Mouse (Mus musculus): ENCODE measurements around the gene Hoxc8. TPM values are rescaled to one million over a fixed set of nuclear protein-coding genes. Genes with fewer than 3 reads are reported as not detected.

Hoxc8 gene
- polyA plus RNA-seq, 1 experiment from 2014 or later = not detected

GRCm38 (mm10) chr15:102963671-102964640 lies 26.5 kb upstream of the Hoxc8 start:
- ATAC-seq = no peak
- H3K9me3 ChIP-seq (ENCODE audit: control insufficient read depth, low read length) = no peaks in the 10 kb centered on the region
- H3K4me3 ChIP-seq (replicated peaks; ENCODE audit: low read length) = no peak overlapping the region
- H3K27ac ChIP-seq (ENCODE audit: low read length) = no peak overlapping the region
- no peak overlapping the region for H3K4me2 ChIP-seq (ENCODE audit: low read length)
- H3K9ac ChIP-seq (replicated peaks; ENCODE audit: low read depth, low read length) = no peak overlapping the region
- H3K4me1 ChIP-seq (replicated peaks; ENCODE audit: control insufficient read depth, insufficient read depth, low read length) = no peaks in the 10 kb centered on the region; the same call in 1 of the 2 replicates
- peaks cover 92% of the 10 kb centered on the region for H3K27me3 ChIP-seq (replicated peaks; ENCODE audit: control insufficient read depth, insufficient read depth, low read length)
- 1% methylated on average over 28 of the region's 28 CpGs for WGBS
- H3K36me3 ChIP-seq (ENCODE audit: control insufficient read depth, insufficient read depth) = no peaks in the 10 kb centered on the region

- ATAC-seq = no peak
- H3K4me3 ChIP-seq (replicated peaks; ENCODE audit: low read length) = no peak overlapping the region
- peaks cover 95% of the 10 kb centered on the region for H3K27me3 ChIP-seq (replicated peaks; ENCODE audit: control insufficient read depth, insufficient read depth, low read length)
- H3K9me3 ChIP-seq (ENCODE audit: control insufficient read depth, low read length) = no peaks in the 10 kb centered on the region
- H3K9ac ChIP-seq (replicated peaks; ENCODE audit: low read depth, low read length) = no peak overlapping the region
- no peaks in the 10 kb centered on the region for H3K36me3 ChIP-seq (ENCODE audit: control insufficient read depth, insufficient read depth)
- H3K4me2 ChIP-seq (ENCODE audit: low read length) = no peak overlapping the region
- WGBS = 3% methylated on average over 26 of the region's 26 CpGs
- H3K4me1 ChIP-seq (replicated peaks; ENCODE audit: control insufficient read depth, insufficient read depth, low read length) = no peaks in the 10 kb centered on the region; the same call in 1 of the 2 replicates
- no peak overlapping the region for H3K27ac ChIP-seq (ENCODE audit: low read length)
Measured at GRCm38 (mm10) chr15:102965003-102965891, 25.2 kb upstream of the Hoxc8 start.

GRCm38 (mm10) chr15:102965892-102966775 lies 24.3 kb upstream of the Hoxc8 start:
- 3% methylated on average over 29 of the region's 30 CpGs for WGBS
- no peaks in the 10 kb centered on the region for H3K36me3 ChIP-seq (ENCODE audit: control insufficient read depth, insufficient read depth)
- ATAC-seq = 0 out of 2 replicates have a peak, but pooled peaks have one; percentile 38
- peaks cover 95% of the 10 kb centered on the region for H3K27me3 ChIP-seq (replicated peaks; ENCODE audit: control insufficient read depth, insufficient read depth, low read length)
- H3K9ac ChIP-seq (replicated peaks; ENCODE audit: low read depth, low read length) = no peak overlapping the region
- H3K9me3 ChIP-seq (ENCODE audit: control insufficient read depth, low read length) = no peaks in the 10 kb centered on the region
- H3K27ac ChIP-seq (ENCODE audit: low read length) = no peak overlapping the region
- H3K4me2 ChIP-seq (ENCODE audit: low read length) = peak overlapping the region; percentile 28; the same call in 1 of the 2 replicates
- H3K4me3 ChIP-seq (replicated peaks; ENCODE audit: low read length) = peak overlapping the region; percentile 19
- H3K4me1 ChIP-seq (replicated peaks; ENCODE audit: control insufficient read depth, insufficient read depth, low read length) = no peaks in the 10 kb centered on the region; the same call in 1 of the 2 replicates

- H3K27ac ChIP-seq (ENCODE audit: low read length) = no peak within 1 kb of the TSS
- H3K9ac ChIP-seq (replicated peaks; ENCODE audit: low read depth, low read length) = no peak within 1 kb of the TSS
- no peaks in the 10 kb centered on the region for H3K9me3 ChIP-seq (ENCODE audit: control insufficient read depth, low read length)
- H3K4me3 ChIP-seq (replicated peaks; ENCODE audit: low read length) = peak within 1 kb of the TSS; percentile 19
- no peaks in the 10 kb centered on the region for H3K36me3 ChIP-seq (ENCODE audit: control insufficient read depth, insufficient read depth)
- peaks cover 93% of the 10 kb centered on the region for H3K27me3 ChIP-seq (replicated peaks; ENCODE audit: control insufficient read depth, insufficient read depth, low read length)
- 3% methylated on average over 27 of the region's 27 CpGs for WGBS
- no peaks in the 10 kb centered on the region; the same call in 1 of the 2 replicates for H3K4me1 ChIP-seq (replicated peaks; ENCODE audit: control insufficient read depth, insufficient read depth, low read length)
- peak within 1 kb of the TSS; percentile 28; the same call in 1 of the 2 replicates for H3K4me2 ChIP-seq (ENCODE audit: low read length)
- ATAC-seq = no peak
Measured at GRCm38 (mm10) chr15:102966776-102967311, 23.6 kb upstream of the Hoxc8 start, which contains the start of gene Hoxc10. Hoxc10 (plus strand) TSS chr15:102966796.

GRCm38 (mm10) chr15:102967312-102967510 lies 23.2 kb upstream of the Hoxc8 start, which contains the start of gene Hoxc5:
Hoxc5 (plus strand) TSS chr15:102967443.
- peak within 1 kb of the TSS; percentile 28; the same call in 1 of the 2 replicates for H3K4me2 ChIP-seq (ENCODE audit: low read length)
- H3K4me3 ChIP-seq (replicated peaks; ENCODE audit: low read length) = peak within 1 kb of the TSS; percentile 19
- H3K9me3 ChIP-seq (ENCODE audit: control insufficient read depth, low read length) = no peaks in the 10 kb centered on the region
- H3K4me1 ChIP-seq (replicated peaks; ENCODE audit: control insufficient read depth, insufficient read depth, low read length) = no peaks in the 10 kb centered on the region; the same call in 1 of the 2 replicates
- no peaks in the 10 kb centered on the region for H3K36me3 ChIP-seq (ENCODE audit: control insufficient read depth, insufficient read depth)
- peaks cover 95% of the 10 kb centered on the region for H3K27me3 ChIP-seq (replicated peaks; ENCODE audit: control insufficient read depth, insufficient read depth, low read length)
- ATAC-seq = no peak
- no peak within 1 kb of the TSS for H3K9ac ChIP-seq (replicated peaks; ENCODE audit: low read depth, low read length)
- no peak within 1 kb of the TSS for H3K27ac ChIP-seq (ENCODE audit: low read length)
- 2% methylated on average over 12 of the region's 12 CpGs for WGBS

GRCm38 (mm10) chr15:102967511-102968397 lies 22.7 kb upstream of the Hoxc8 start:
- no peak for ATAC-seq
- Histone ChIP-seq H3K36me3 (ENCODE audit: control insufficient read depth, insufficient read depth) (no peaks in the 10 kb centered on the region), H3K27ac (ENCODE audit: low read length) (no peak overlapping the region), H3K4me1 (replicated peaks; ENCODE audit: control insufficient read depth, insufficient read depth, low read length) (no peaks in the 10 kb centered on the region; the same call in 1 of the 2 replicates), H3K9me3 (ENCODE audit: control insufficient read depth, low read length) (no peaks in the 10 kb centered on the region), H3K4me3 (replicated peaks; ENCODE audit: low read length) (no peak overlapping the region), H3K27me3 (replicated peaks; ENCODE audit: control insufficient read depth, insufficient read depth, low read length) (peaks cover 95% of the 10 kb centered on the region), H3K4me2 (ENCODE audit: low read length) (no peak overlapping the region), H3K9ac (replicated peaks; ENCODE audit: low read depth, low read length) (no peak overlapping the region)
- WGBS = 2% methylated on average over 34 of the region's 34 CpGs

- Histone ChIP-seq H3K4me1 (replicated peaks; ENCODE audit: control insufficient read depth, insufficient read depth, low read length) (no peaks in the 10 kb centered on the region; the same call in 1 of the 2 replicates), H3K9me3 (ENCODE audit: control insufficient read depth, low read length) (no peaks in the 10 kb centered on the region)
Measured at GRCm38 (mm10) chr15:102969296-102969695, 21.1 kb upstream of the Hoxc8 start.

GRCm38 (mm10) chr15:102970740-102971139 lies 19.7 kb upstream of the Hoxc8 start:
- no peaks in the 10 kb centered on the region; the same call in 1 of the 2 replicates for H3K4me1 ChIP-seq (replicated peaks; ENCODE audit: control insufficient read depth, insufficient read depth, low read length)

More at GRCm38 (mm10) chr15:102969296-102969695, 21.1 kb upstream of the Hoxc8 start:
- no peak overlapping the region for H3K9ac ChIP-seq (replicated peaks; ENCODE audit: low read depth, low read length)
- no peak for ATAC-seq
- H3K4me2 ChIP-seq (ENCODE audit: low read length) = no peak overlapping the region
- no peak overlapping the region for H3K27ac ChIP-seq (ENCODE audit: low read length)
- peaks cover 96% of the 10 kb centered on the region for H3K27me3 ChIP-seq (replicated peaks; ENCODE audit: control insufficient read depth, insufficient read depth, low read length)
- no peaks in the 10 kb centered on the region for H3K36me3 ChIP-seq (ENCODE audit: control insufficient read depth, insufficient read depth)
- WGBS = 25% methylated on average over 1 of the region's 1 CpGs
- H3K4me3 ChIP-seq (replicated peaks; ENCODE audit: low read length) = no peak overlapping the region

More at GRCm38 (mm10) chr15:102970740-102971139, 19.7 kb upstream of the Hoxc8 start:
- Histone ChIP-seq H3K4me2 (ENCODE audit: low read length) (no peak overlapping the region), H3K4me3 (replicated peaks; ENCODE audit: low read length) (no peak overlapping the region), H3K27ac (ENCODE audit: low read length) (no peak overlapping the region), H3K27me3 (replicated peaks; ENCODE audit: control insufficient read depth, insufficient read depth, low read length) (peaks cover 94% of the 10 kb centered on the region), H3K9ac (replicated peaks; ENCODE audit: low read depth, low read length) (no peak overlapping the region), H3K36me3 (ENCODE audit: control insufficient read depth, insufficient read depth) (no peaks in the 10 kb centered on the region), H3K9me3 (ENCODE audit: control insufficient read depth, low read length) (no peaks in the 10 kb centered on the region)
- 1% methylated on average over 12 of the region's 12 CpGs for WGBS
- ATAC-seq = no peak
